Mouse (Mus musculus) brain, embryonic 14.5 days (tissue): Measurements from ENCODE around the gene Bmp8b. TPM values are rescaled to one million over a fixed set of nuclear protein-coding genes. Genes with fewer than 3 reads are reported as not detected.
"Not testable (repeated sequence)": the region's sequence is repeated elsewhere in the genome, so short reads cannot be mapped to it uniquely, and the experiment has no call there.

Source experiments
- DNase-seq: peaks from one replicate; pipeline ENCODE4 v3.0.0-alpha.2; 2011; ENCODE audit warnings: low read depth
- CTCF ChIP-seq: fragments of 200-500 bp; IDR thresholded peaks from 2 replicates; pipeline ENCODE4 v1.5.1; 2012; ENCODE audit warnings: inconsistent platforms, mild to moderate bottlenecking, moderate library complexity, borderline replicate concordance; ENCODE audit not compliant: insufficient read depth, insufficient read length; ENCODE audit errors: extremely low read depth
- POLR2A ChIP-seq: fragments of 200-500 bp; IDR thresholded peaks from 2 replicates; pipeline ENCODE4 v1.6.1; 2012; ENCODE audit warnings: mild to moderate bottlenecking, inconsistent platforms, borderline replicate concordance; ENCODE audit not compliant: poor library complexity, insufficient read depth, insufficient read length, severe bottlenecking; ENCODE audit errors: extremely low read depth
- polyA plus RNA-seq: library from polyadenylated mRNA; depleted of rRNA; stranded (reverse); fragments of >200 nt; gene quantifications from 2 replicates; pipeline ENCODE4 v1.2.3, GENCODE M21; 2012

The Bmp8b gene
- polyA plus RNA-seq, 1 experiment = 0.75 TPM

GRCm38 (mm10) chr4:123083323-123083902 is 21.6 kb upstream of the Bmp8b start:
- no peak for DNase-seq
- TF ChIP-seq CTCF (no peak), POLR2A (no peak)

GRCm38 (mm10) chr4:123085290-123085689 is 19.7 kb upstream of the Bmp8b start:
- TF ChIP-seq POLR2A (no peak), CTCF (no peak)
- no peak for DNase-seq

GRCm38 (mm10) chr4:123086381-123086780 is 18.6 kb upstream of the Bmp8b start:
- TF ChIP-seq POLR2A (no peak), CTCF (no peak)
- DNase-seq = no peak

- TF ChIP-seq CTCF (no peak), POLR2A (no peak)
- no peak for DNase-seq
Measured at GRCm38 (mm10) chr4:123092621-123093020, 12.3 kb upstream of the Bmp8b start.

GRCm38 (mm10) chr4:123093064-123093776 is 11.7 kb upstream of the Bmp8b start:
- TF ChIP-seq CTCF (no peak), POLR2A (no peak)
- DNase-seq = no peak

- no peak for DNase-seq
- TF ChIP-seq CTCF (no peak), POLR2A (no peak)
Measured at GRCm38 (mm10) chr4:123093869-123094268, 11.1 kb upstream of the Bmp8b start.

- no peak for TF ChIP-seq POLR2A
- no peak for TF ChIP-seq CTCF
- no peak for DNase-seq
Measured at GRCm38 (mm10) chr4:123105451-123105790, 456 bp downstream of the Bmp8b start.

- not testable (repeated sequence) for DNase-seq
Measured at GRCm38 (mm10) chr4:123105929-123106328, 964 bp downstream of the Bmp8b start.

GRCm38 (mm10) chr4:123106864-123107263 is 1.9 kb downstream of the Bmp8b start:
- TF ChIP-seq POLR2A = no peak
- no peak for TF ChIP-seq CTCF
- no peak for DNase-seq

- TF ChIP-seq POLR2A (no peak), CTCF (no peak)
- DNase-seq = no peak
Measured at GRCm38 (mm10) chr4:123108056-123108455, 3.1 kb downstream of the Bmp8b start.

- TF ChIP-seq CTCF (no peak), POLR2A (no peak)
- no peak for DNase-seq
Measured at GRCm38 (mm10) chr4:123110751-123111150, 5.8 kb downstream of the Bmp8b start.

GRCm38 (mm10) chr4:123111275-123111983 is 6.5 kb downstream of the Bmp8b start:
- DNase-seq = not testable (repeated sequence)
